Mouse (Mus musculus) spleen, adult 12 weeks (tissue): ENCODE results near the gene Cfap300.

Source experiments
- DNase-seq: peaks from one replicate; pipeline ENCODE4 v3.0.0; 2022; ENCODE audit warnings: low spot score

The Cfap300 gene

GRCm38 (mm10) chr9:8042338-8043043 is at the start of gene Cfap300:
Gene Cfap300 (minus strand): TSS chr9:8042823.
- peak; percentile 65 for DNase-seq

DNA sequence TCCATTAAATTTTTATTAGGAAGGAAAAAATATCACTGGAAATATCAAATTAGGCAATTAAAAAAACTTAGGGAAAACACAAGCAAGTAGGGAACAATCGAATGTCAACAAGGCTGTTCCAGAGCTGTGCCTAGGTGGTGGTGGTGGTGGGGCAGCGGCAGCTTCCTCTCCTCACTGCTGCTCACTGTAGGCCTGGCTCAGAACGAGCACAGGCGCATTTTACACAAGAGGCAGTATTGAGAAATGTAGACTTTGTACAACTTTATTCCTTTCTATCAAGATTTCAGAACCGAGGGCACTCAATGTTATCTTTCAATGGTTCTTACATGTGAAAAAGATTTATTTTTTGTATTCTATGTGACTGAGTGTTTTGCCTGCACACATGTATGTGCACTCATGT is 36.3 kb upstream of the Cfap300 start:
- DNase-seq = no peak

DNA sequence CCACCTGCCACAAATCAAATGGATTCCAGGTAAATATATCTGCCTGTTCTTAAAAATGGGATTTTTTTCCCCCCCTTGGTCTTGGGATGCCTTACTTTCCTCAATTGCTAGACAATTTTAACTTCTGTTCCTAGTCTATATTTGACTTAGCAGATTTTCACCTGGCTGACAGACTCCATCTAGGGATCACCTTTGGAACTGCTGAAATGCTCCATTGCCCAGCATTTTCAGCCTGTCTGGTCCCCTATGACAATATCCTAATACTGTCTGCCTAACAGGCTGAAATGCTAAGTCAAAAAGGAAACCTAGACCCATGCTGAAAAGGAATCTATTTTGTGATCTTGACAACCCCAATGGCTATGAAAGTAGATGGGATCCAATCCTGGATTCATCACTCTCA is 31.7 kb upstream of the Cfap300 start:
- no peak for DNase-seq

GRCm38 (mm10) chr9:8073203-8073755 is 30.7 kb upstream of the Cfap300 start:
- DNase-seq = no peak

DNA sequence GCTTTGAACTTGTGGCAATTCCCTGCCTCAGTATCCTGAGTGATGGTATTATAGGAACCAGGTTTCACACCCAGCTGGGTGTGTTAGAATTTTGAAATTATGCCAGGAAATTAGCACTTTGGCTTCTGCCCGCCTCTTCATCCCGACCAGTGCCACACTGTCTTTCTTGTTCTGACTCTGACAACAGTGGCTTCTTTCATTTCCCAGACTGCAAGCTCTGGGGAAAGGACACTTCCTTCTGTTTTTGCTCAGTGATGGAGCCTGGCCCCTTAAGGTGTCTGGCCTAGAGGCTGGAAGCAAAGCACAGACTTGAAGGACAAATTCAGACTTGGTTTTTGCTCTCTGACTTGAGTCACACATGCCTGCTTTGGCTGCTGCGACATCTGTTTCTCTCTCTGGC is 17.0 kb upstream of the Cfap300 start:
- no peak for DNase-seq

DNA sequence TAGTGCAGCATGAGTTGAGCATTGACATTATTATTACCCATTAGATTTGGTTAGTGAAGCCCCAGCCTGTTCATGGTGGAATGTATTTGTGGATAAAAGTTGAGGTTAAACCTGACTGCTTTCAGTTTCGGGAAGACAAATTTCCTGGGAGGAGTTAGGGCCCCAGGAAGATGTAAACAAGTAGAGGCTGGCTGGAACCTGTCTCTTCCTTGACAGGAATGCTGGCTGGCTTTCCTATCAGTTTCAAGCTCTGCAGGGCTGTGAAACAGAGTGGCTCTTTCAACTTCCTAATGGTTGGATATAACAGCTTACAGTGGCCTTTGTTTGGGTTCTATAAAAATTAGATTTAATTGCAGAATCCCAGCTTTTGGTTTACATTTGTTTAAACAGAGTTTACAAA is 12.2 kb upstream of the Cfap300 start:
- DNase-seq = no peak

GRCm38 (mm10) chr9:8043044-8043387 is 393 bp upstream of the Cfap300 start:
- no peak for DNase-seq

DNA sequence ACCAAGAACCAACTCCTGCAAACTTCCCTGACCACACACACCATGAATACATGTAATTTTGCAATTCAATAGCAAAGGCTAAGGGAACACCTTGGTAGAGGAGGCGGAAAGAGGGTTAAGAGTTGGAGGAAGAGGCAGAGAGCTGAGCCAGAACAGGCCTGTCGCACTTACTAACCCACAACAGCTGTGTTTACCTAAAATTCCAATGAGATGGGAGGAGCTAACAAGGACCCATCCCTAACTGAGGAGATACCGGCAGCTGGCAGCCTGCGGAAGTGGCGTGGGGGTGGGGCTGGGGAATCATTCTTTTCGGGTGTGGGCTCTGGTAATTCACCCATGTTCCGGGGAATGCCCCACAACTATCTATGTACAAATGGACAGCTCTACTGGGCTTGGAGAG is 7.1 kb downstream of the Cfap300 start:
- DNase-seq = no peak

- no peak for DNase-seq
Measured at GRCm38 (mm10) chr9:8035091-8035490, 7.5 kb downstream of the Cfap300 start.

DNA sequence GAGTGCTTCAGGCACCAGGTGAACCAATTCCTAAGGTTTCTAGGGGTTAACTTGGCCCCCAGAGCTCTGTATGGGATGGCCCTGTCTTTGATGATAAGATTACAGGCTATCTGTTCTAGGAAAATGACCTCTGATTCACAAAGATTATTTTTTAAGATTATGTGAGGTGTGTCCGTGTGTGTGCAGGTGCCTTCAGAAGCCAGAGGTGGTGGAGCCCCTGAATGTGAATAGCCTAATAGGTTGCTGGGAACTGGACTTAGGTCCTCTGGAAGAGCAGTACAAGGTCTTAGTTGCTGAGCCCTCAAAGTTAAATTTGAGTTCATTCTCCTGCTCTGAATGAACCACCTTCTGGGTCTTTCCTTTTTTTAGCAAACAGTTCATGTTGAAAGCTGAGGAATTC is 8.5 kb downstream of the Cfap300 start:
- no peak for DNase-seq

GRCm38 (mm10) chr9:8032847-8033246 is 9.8 kb downstream of the Cfap300 start:
- DNase-seq = no peak

- DNase-seq = no peak
Measured at GRCm38 (mm10) chr9:8018609-8019008, 24.0 kb downstream of the Cfap300 start.

GRCm38 (mm10) chr9:8017253-8017913 is 25.2 kb downstream of the Cfap300 start:
- DNase-seq = peak; percentile 22

DNA sequence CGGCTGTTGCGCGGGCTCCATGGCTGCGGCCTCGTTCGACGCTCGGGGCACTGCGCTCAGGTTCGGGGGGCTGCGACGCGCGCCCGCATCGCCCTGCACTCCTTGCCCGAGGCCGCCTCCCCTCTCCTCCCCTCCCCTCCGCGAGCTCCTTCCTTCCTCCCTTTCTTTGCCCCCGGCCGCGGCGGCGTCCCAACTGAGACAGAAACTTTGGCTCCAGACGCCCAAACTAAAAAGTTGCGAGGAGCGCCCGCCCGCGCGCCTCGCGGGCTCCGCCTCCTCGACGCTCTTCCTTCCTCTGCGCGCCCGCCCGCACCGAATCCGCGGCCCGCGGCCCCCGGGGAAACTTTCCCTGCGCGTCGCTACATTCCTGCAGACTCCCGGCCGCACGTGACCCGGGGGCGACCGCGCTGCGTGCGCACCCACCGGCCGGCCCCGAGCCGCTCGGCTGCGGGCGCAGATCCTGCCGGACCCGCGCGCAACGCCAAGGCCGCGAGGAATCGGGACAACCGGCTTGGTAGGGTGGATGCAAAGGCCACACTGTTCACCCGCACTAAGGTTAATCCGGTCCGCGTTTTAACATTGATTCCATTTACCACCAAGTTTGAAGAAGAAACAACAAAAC is 38.1 kb downstream of the Cfap300 start, which contains the start of gene Yap1:
Gene Yap1, minus strand, starts transcription at position 227 of the 622 bp plus-strand sequence.
- no peak for DNase-seq

- DNase-seq = no peak
Measured at GRCm38 (mm10) chr9:8003301-8004271, 39.0 kb downstream of the Cfap300 start.

DNA sequence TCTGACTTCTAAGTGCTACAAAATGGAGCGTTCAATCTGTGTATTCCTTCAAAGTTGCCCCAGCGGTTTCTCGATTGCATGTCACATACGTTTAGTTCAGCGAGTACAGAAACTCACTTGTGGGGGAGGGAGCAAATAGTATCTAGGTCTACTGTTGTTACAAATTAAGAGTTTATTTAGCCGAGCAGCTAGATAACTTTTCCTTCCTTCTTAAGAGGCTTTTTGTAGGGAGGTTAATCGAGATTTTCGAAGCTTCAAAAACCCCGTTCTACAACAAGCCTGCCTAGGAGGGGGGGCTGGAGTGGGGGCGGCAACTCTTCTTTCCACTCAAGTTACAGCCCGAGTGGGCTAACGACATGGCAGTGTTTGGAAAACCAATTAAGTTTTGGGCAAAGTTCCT is 39.8 kb downstream of the Cfap300 start:
- no peak for DNase-seq

DNA sequence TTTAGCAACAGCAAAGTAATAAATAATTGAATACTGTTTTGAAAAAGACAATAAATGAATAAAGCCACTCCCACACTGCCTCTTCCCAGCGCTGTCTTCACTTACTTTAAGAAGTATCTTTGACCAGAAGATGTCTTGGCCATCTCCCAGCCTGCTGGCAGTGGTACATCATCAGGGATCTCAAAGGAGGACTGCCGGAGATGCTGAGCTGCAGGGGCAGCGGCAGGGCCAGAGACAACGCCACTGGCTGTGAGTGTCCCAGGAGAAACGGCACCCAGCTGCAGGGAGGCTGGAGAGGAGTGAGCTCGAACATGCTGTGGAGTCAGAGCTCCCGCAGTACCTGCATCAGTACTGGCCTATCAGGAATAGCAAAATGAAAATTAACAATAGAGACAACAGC is 41.3 kb downstream of the Cfap300 start:
- no peak for DNase-seq

DNA sequence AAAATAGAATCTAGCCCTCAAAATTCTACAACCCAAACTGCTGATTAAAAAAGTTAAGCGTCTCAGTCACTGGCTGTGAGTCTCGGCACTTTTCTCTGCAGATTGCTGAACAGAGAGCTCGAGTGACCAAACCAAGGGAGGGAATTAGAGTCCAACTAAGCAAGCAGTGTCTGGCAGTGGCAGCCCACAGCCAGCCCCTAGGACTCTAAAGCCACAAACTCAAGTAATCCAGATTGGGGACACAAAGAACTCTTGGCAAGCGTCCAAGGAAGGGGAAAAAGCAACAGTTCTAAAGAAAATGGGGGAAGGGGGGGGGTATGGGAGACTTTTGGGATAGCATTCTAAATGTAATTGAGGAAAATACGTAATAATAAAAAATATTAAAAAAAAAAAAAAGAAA is 48.3 kb downstream of the Cfap300 start:
- DNase-seq = no peak

- DNase-seq = no peak
Measured at GRCm38 (mm10) chr9:7992651-7993050, 50.0 kb downstream of the Cfap300 start.

- DNase-seq = no peak
Measured at GRCm38 (mm10) chr9:7990897-7991296, 51.7 kb downstream of the Cfap300 start.

- DNase-seq = no peak
Measured at GRCm38 (mm10) chr9:7987119-7987518, 55.5 kb downstream of the Cfap300 start.

DNA sequence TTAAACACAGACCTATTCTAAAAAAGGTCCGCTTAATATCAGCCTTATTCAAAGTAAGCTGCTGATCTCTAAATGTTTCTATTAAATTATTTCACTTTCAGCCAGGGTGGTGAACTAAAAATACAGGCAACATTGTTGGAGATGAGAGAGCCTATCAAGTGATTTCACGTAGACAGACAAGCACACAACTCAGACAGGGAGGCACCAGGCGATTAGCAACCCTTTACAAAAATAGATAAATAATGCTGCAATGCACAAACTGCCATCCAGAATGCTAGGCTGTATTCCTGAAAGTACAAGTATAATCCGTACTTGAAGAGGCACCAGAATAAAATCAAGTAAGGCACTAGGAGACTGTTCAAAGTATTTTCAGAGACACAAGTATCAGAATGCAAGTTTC is 58.3 kb downstream of the Cfap300 start:
- no peak for DNase-seq
